Comparison of ENCODE assay signal across 8 mouse cellular contexts in genomic region chr11:105125735-105126519, GRCm38 (mm10). TPM values are rescaled to one million over a fixed set of nuclear protein-coding genes. Genes with fewer than 3 reads are reported as not detected.
DNase-seq lines count a peak whose midpoint lies in the region; ATAC-seq lines count a peak whose summit lies in the region.

Mettl2 (plus strand) TSS chr11:105126425.

- ATAC-seq in hindbrain, embryonic 14.5 days (ENCODE audit: low FRiP score), result peak; percentile 91

- 1% methylated on average over 36 of the region's 38 CpGs for WGBS in hindbrain, embryonic 14.5 days

- peak within 1 kb of the TSS; percentile 88 for H3K4me2 ChIP-seq in hindbrain, embryonic 14.5 days (replicated peaks)

- peaks cover 10% of the 10 kb centered on the region for H3K4me1 ChIP-seq in hindbrain, embryonic 14.5 days (replicated peaks; ENCODE audit: control insufficient read depth, insufficient read depth, low read length)

- peak within 1 kb of the TSS; percentile 85 for H3K27ac ChIP-seq in hindbrain, embryonic 14.5 days

- H3K9me3 ChIP-seq in hindbrain, embryonic 14.5 days (ENCODE audit: control insufficient read depth, low read length), result 0 out of 2 replicates have a peak, but pooled peaks cover 4% of the 10 kb centered on the region

- no peaks in the 10 kb centered on the region for H3K27me3 ChIP-seq in hindbrain, embryonic 14.5 days (ENCODE audit: control insufficient read depth, insufficient read depth, low read length)

- H3K36me3 ChIP-seq in hindbrain, embryonic 14.5 days (replicated peaks; ENCODE audit: control insufficient read depth, insufficient read depth), result peaks cover 11% of the 10 kb centered on the region

- H3K9ac ChIP-seq in hindbrain, embryonic 14.5 days, result peak within 1 kb of the TSS; percentile 75

- H3K4me3 ChIP-seq in hindbrain, embryonic 14.5 days (replicated peaks; ENCODE audit: low read length), result peak within 1 kb of the TSS; percentile 94

- peak; percentile 93 for DNase-seq in R1 (ENCODE audit: low read depth, low spot score)
- DNase-seq in cerebellum, postnatal 25 days, result peak; percentile 80 to 93
- peak; percentile 61 to 67 for DNase-seq in frontal cortex, postnatal 25 days (ENCODE audit: low spot score in 2 of 2)
- peak; percentile 90 for DNase-seq in hindbrain, embryonic 14.5 days (ENCODE audit: low spot score)
- peak; percentile 71 to 73 for DNase-seq in layer of hippocampus, postnatal 36 days
- DNase-seq in lung, postnatal 36 days, result peak; percentile 85
- DNase-seq in retina, postnatal 1 day, result peak; percentile 94
- peak; percentile 67 to 72 for DNase-seq in urinary bladder, adult 18-20 months (ENCODE audit: low spot score in 2 of 2)

RNA-seq across cellular contexts. Expression of gene Mettl2, which starts in this region (rescaled TPM):
- 25.0 and 27.3 TPM in 2 replicates for polyA plus RNA-seq in hindbrain, embryonic 14.5 days (2014; fragmentation: Nextera tagmentation; extraction: Ambion mirVana)
- 10 to 100 TPM; 17.4 to 18.3 TPM for total RNA-seq in layer of hippocampus, postnatal 36 days (2021)

Comparison
In these comparisons a context has a peak if more than half of its experiments do, and no peak if none do; other contexts are left out.
1. Peak in every context shown above with its lines: DNase-seq, ATAC-seq, H3K4me3 ChIP-seq and H3K27ac ChIP-seq.